Mouse (Mus musculus) heart, embryonic 16.5 days (tissue): ENCODE measurements at regions not wholly inside any gene's neighbourhood (a gene's known extent, or its start where the extent isn't known, plus 50 kb on each side); places are given as distances from the start of the nearest gene placed in this dataset.
A peak's percentile ranks its signal among the peaks of the same experiment; 100 is the strongest.

ENCODE experiments used
- ATAC-seq: fragments of 200-750 bp; cut with Nextera tagmentation; replicated peaks from 2 replicates; pipeline ENCODE4 v1.8.0; 2017; ENCODE audit warnings: moderate number of reproducible peaks; ENCODE audit not compliant: insufficient read depth, low FRiP score; ENCODE audit errors: extremely low read depth
- H3K27ac ChIP-seq: fragments of 300-500 bp; sonication (generic); 2 replicates; pipeline ENCODE4 v1.5.1; 2014; ENCODE audit warnings: mild to moderate bottlenecking, low read length, control low read depth, moderate library complexity
- H3K27me3 ChIP-seq: fragments of 300-500 bp; sonication (generic); 2 replicates; pipeline ENCODE4 v1.6.1; 2014; ENCODE audit warnings: low read length, mixed read lengths; ENCODE audit not compliant: control insufficient read depth, insufficient read depth
- H3K36me3 ChIP-seq: fragments of 300-500 bp; sonication (generic); 2 replicates; pipeline ENCODE4 v1.6.1; 2014; ENCODE audit not compliant: control insufficient read depth, insufficient read depth
- H3K4me1 ChIP-seq: fragments of 300-500 bp; sonication (generic); 2 replicates; pipeline ENCODE4 v1.6.1; 2014; ENCODE audit warnings: low read length, mixed read lengths; ENCODE audit not compliant: control insufficient read depth, insufficient read depth
- H3K4me2 ChIP-seq: fragments of 300-500 bp; sonication (generic); 2 replicates; pipeline ENCODE4 v1.6.1; 2014; ENCODE audit warnings: low read depth, mild to moderate bottlenecking, control low read depth, low read length
- H3K4me3 ChIP-seq: fragments of 300-500 bp; sonication (generic); 2 replicates; pipeline ENCODE4 v1.5.1; 2014; ENCODE audit warnings: mild to moderate bottlenecking, control low read depth, low read length
- H3K9ac ChIP-seq: fragments of 300-500 bp; sonication (generic); 2 replicates; pipeline ENCODE4 v1.6.1; 2014; ENCODE audit warnings: low read length, control low read depth
- H3K9me3 ChIP-seq: fragments of 300-500 bp; sonication (generic); replicated peaks from 2 replicates; pipeline ENCODE4 v1.6.1; 2016; ENCODE audit warnings: low read length; ENCODE audit not compliant: control insufficient read depth
- WGBS: fragments of 180-500 bp; shearing (Covaris S2); extraction: QIAGEN DNeasy Blood & Tissue Kit; methylation state at CpG from one replicate; pipeline ENCODE4 v1.1.7; 2014; 5-methylcytosine and 5-hydroxymethylcytosine counted together

- H3K27me3 ChIP-seq = no peaks in the 10 kb centered on the region
- peaks cover 3% of the 10 kb centered on the region; the same call in 1 of the 2 replicates for H3K4me1 ChIP-seq
- no peak overlapping the region for H3K4me3 ChIP-seq
- H3K27ac ChIP-seq = no peak overlapping the region
- no peaks in the 10 kb centered on the region for H3K9me3 ChIP-seq
- H3K9ac ChIP-seq = no peak overlapping the region
- ATAC-seq = no peak
- WGBS = 69% methylated on average over 12 of the region's 12 CpGs
- no peaks in the 10 kb centered on the region for H3K36me3 ChIP-seq
- H3K4me2 ChIP-seq = no peak overlapping the region
Measured at GRCm38 (mm10) chr12:71775126-71775525, 55.8 kb upstream of the Daam1 start.

- Histone ChIP-seq H3K9me3 (no peaks in the 10 kb centered on the region), H3K27ac (no peak overlapping the region), H3K4me1 (peaks cover 6% of the 10 kb centered on the region; the same call in 1 of the 2 replicates), H3K27me3 (no peaks in the 10 kb centered on the region), H3K4me3 (peak overlapping the region; percentile 36), H3K4me2 (peak overlapping the region; percentile 59), H3K9ac (0 out of 2 replicates have a peak overlapping the region, but pooled peaks have one; percentile 34), H3K36me3 (no peaks in the 10 kb centered on the region)
- 21% methylated on average over 14 of the region's 14 CpGs for WGBS
- ATAC-seq = no peak
Measured at GRCm38 (mm10) chr12:71778137-71778536, 52.7 kb upstream of the Daam1 start.

- Histone ChIP-seq H3K4me3 (no peak overlapping the region), H3K9me3 (no peaks in the 10 kb centered on the region), H3K4me2 (no peak overlapping the region), H3K4me1 (peaks cover 6% of the 10 kb centered on the region; the same call in 1 of the 2 replicates), H3K27ac (no peak overlapping the region), H3K9ac (no peak overlapping the region), H3K36me3 (no peaks in the 10 kb centered on the region), H3K27me3 (no peaks in the 10 kb centered on the region)
- 79% methylated on average over 3 of the region's 3 CpGs for WGBS
- ATAC-seq = no peak
Measured at GRCm38 (mm10) chr12:71778948-71779347, 51.9 kb upstream of the Daam1 start.

GRCm38 (mm10) chr12:71779418-71779817, 51.5 kb upstream of the Daam1 start:
- Histone ChIP-seq H3K27me3 (no peaks in the 10 kb centered on the region), H3K9me3 (no peaks in the 10 kb centered on the region), H3K4me2 (no peak overlapping the region), H3K27ac (no peak overlapping the region), H3K4me3 (no peak overlapping the region), H3K36me3 (no peaks in the 10 kb centered on the region), H3K4me1 (peaks cover 6% of the 10 kb centered on the region; the same call in 1 of the 2 replicates), H3K9ac (no peak overlapping the region)
- WGBS = 49% methylated on average over 6 of the region's 6 CpGs
- ATAC-seq = no peak
